Mouse (Mus musculus): ENCODE results near the gene Samm50. TPM values are rescaled to one million over a fixed set of nuclear protein-coding genes. Genes with fewer than 3 reads are reported as not detected.
"Not testable (repeated sequence)": the region's sequence is repeated elsewhere in the genome, so short reads cannot be mapped to it uniquely, and the experiment has no call there.

Samm50 gene
- polyA plus RNA-seq (2015; fragmentation: Nextera tagmentation; extraction: Ambion mirVana), result 83.1 and 89.2 TPM in 2 replicates

DNA sequence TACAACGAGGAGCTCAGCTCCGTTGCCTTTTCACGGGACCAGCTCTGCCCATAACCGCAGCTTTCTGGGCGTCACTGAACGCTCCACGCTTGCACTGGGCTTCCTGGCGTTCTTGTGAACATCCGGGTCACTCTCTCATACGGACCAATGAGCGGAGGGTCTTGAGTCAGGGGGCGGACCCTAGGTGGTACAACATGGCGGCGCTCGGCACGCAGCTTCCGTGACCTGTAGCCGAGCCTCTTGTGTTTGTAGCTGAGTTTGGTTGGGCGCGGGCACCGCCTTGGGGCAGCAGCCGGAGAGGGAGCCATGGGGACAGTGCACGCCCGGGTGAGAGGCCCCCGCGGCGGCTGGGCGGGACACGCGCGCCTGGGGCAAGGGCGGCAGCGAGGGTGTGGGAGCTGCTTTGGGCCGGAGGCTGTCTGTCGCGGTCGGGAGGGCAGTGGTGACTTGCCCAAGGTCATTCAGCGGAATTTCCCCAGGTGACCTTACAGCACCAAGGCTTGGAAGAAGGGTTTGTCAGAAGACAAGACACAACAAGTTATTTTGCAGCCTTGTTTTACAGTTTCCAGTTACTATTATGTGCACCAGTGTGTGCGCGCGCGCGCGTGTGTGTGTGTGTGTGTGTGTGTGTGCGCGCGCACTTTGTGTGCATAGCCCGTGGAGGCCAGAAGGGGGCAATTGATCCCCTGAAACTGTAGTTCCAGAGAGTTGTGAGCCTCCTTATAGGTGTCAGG, at the start of gene Samm50:
Samm50 (plus strand) TSS at position 184 of the 734 bp plus-strand sequence.
- Histone ChIP-seq H3K27me3 (no peaks in the 10 kb centered on the region), H3K4me2 (replicated peaks) (peak within 1 kb of the TSS; percentile 81), H3K36me3 (peaks cover 16% of the 10 kb centered on the region), H3K9me3 (no peaks in the 10 kb centered on the region), H3K4me3 (peak within 1 kb of the TSS; percentile 94), H3K27ac (replicated peaks) (peak within 1 kb of the TSS; percentile 89), H3K4me1 (peaks cover 22% of the 10 kb centered on the region), H3K9ac (replicated peaks) (peak within 1 kb of the TSS; percentile 84)
- ATAC-seq (replicated peaks), result peak; percentile 99
- 3% methylated on average over 48 of the region's 48 CpGs for WGBS

- no peak overlapping the region for H3K4me2 ChIP-seq (replicated peaks)
- 94% methylated on average over 2 of the region's 2 CpGs for WGBS
- H3K36me3 ChIP-seq, result no peaks in the 10 kb centered on the region
- ATAC-seq (replicated peaks), result no peak
- no peaks in the 10 kb centered on the region for H3K9me3 ChIP-seq
- no peak overlapping the region for H3K9ac ChIP-seq (replicated peaks)
- no peak overlapping the region for H3K4me3 ChIP-seq
- no peaks in the 10 kb centered on the region for H3K27me3 ChIP-seq
- no peak overlapping the region for H3K27ac ChIP-seq (replicated peaks)
- no peaks in the 10 kb centered on the region for H3K4me1 ChIP-seq
These were observed 35.9 kb upstream of the Samm50 start for GRCm38 (mm10) chr15:84156158-84156557.

DNA sequence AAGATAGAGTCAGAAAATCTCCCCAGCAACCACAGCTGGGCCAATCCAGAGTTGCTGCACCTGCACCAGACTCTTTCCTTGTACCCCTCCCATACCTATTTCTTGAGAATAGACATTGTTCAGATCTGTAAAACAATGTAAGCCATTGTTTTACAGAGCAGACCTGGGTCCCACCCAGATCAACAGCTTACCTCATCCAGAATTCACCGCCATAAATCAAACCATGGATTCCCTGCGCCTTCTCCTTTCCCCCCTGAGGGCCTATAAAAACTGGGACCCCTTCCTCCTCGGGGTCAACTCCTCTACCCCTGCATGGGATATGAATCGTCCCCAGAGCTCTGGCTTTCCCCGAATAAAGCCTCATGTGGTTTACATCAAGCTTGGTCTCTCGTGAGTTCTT, 34.5 kb upstream of the Samm50 start:
- H3K4me3 ChIP-seq; H3K4me1 ChIP-seq; H3K9me3 ChIP-seq; H3K9ac ChIP-seq (replicated peaks); H3K4me2 ChIP-seq (replicated peaks); H3K36me3 ChIP-seq; H3K27me3 ChIP-seq; H3K27ac ChIP-seq (replicated peaks); ATAC-seq (replicated peaks): not testable (repeated sequence)
- WGBS, result 91% methylated on average over 6 of the region's 6 CpGs

GRCm38 (mm10) chr15:84161871-84162270, 30.2 kb upstream of the Samm50 start:
- Histone ChIP-seq H3K4me2 (replicated peaks) (no peak overlapping the region), H3K27me3 (no peaks in the 10 kb centered on the region), H3K4me1 (peaks cover 2% of the 10 kb centered on the region), H3K36me3 (no peaks in the 10 kb centered on the region), H3K9me3 (no peaks in the 10 kb centered on the region), H3K9ac (replicated peaks) (no peak overlapping the region), H3K27ac (replicated peaks) (no peak overlapping the region), H3K4me3 (no peak overlapping the region)
- 78% methylated on average over 6 of the region's 6 CpGs for WGBS
- ATAC-seq (replicated peaks), result no peak

DNA sequence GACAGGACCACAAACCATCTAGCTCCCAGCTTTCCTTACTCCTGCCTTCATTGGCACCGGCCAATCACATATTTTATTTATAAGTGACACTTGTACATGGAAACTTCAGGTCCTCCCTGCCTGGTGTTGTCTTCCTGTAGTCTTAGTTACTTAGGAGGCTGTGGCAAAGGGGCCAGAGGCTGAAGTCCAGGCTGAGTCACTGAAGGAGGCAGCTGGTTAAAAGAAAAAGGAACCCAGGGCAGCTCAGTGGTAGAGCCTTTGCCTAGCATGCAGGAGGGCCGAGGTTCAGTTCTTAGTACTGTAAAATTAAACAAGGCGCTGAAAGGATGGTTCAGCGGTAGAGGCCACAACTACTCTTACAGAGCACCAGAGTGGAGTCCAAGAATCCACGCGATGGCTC, 25.2 kb upstream of the Samm50 start:
- peak overlapping the region; percentile 79; the same call in 1 of the 2 replicates for H3K27ac ChIP-seq (replicated peaks)

DNA sequence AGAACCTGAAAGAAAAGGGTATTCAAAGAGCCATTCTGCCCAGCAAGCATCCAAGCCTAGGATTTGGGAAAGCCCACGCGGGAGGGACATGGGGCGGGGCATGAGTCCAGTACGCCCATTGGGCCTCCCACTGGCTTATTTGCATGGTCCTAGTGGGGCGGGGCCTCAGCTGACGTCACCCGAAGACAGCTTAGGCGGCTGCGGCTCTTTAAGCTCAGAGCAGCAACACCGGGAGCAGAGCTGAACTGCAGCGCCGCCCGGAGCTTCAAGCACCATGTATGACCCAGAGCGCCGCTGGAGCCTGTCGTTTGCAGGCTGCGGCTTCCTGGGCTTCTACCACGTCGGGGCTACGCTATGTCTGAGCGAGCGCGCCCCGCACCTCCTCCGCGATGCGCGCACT, 24.4 kb upstream of the Samm50 start, which contains the start of gene Pnpla3:
Pnpla3 (plus strand) TSS at position 238 of the 400 bp plus-strand sequence.
- Histone ChIP-seq H3K4me3 (peak within 1 kb of the TSS; percentile 73), H3K27ac (replicated peaks) (peak within 1 kb of the TSS; percentile 79), H3K9me3 (no peaks in the 10 kb centered on the region), H3K9ac (replicated peaks) (peak within 1 kb of the TSS; percentile 68), H3K4me1 (peaks cover 23% of the 10 kb centered on the region), H3K27me3 (no peaks in the 10 kb centered on the region), H3K4me2 (replicated peaks) (peak within 1 kb of the TSS; percentile 98), H3K36me3 (no peaks in the 10 kb centered on the region)
- under 1% methylated on average over 28 of the region's 28 CpGs for WGBS
- ATAC-seq (replicated peaks), result peak; percentile 98

More for the DNA sequence above, 25.2 kb upstream of the Samm50 start:
- Histone ChIP-seq H3K4me3 (no peak overlapping the region), H3K9ac (replicated peaks) (no peak overlapping the region), H3K9me3 (no peaks in the 10 kb centered on the region), H3K4me2 (replicated peaks) (peak overlapping the region; percentile 98; the same call in 1 of the 2 replicates), H3K27me3 (no peaks in the 10 kb centered on the region), H3K36me3 (no peaks in the 10 kb centered on the region), H3K4me1 (peaks cover 23% of the 10 kb centered on the region)
- no peak for ATAC-seq (replicated peaks)
- 70% methylated on average over 6 of the region's 6 CpGs for WGBS

DNA sequence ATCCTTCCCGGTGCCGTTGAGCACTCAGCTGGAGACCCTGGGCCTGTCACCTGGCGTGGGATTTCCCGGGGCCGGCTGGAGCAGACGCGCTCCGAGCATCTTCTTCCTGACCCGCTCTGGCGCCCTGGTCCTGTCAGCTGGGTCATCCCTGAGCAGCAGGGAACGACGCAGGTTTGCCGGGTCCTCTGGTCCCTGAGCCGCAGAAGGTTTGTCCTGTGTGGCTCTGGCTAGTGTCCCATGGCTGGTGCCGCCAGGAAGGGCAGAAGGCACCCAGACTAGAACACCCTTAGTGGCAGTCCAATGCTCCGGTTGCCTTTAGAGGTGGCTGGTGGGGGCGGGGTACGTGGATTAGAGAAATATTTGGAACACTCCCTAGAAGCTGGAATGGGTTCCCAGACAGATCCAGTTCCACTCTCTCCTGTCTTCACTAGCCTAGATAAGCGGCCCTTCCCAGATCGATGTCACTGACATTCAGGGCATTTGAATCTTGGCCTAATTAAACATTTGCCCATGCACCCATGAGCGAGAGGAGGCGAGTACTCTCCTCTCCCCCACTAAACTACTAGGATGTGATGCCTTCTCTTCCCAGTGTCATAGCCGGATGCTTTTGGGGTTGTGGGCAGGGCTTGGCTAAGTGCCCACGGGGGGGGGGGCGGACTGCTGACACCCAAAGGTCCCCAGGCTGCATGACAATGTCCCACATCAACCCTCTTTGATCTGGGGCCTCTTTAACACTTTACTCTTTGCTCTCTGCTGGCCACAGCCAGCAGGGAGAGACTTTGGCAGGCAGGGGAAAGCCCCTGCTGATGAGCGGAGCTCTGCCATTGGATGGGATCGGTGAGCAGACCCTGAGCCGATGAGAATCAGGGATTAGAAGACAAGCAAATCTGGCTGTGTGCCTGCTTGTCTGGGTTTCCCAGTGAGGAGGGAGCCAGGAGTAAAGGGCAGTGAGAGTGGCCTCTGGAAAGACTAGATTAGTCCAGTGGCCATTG, 23.6 kb upstream of the Samm50 start:
- Histone ChIP-seq H3K27ac (replicated peaks) (peak overlapping the region; percentile 79), H3K9me3 (no peaks in the 10 kb centered on the region), H3K9ac (replicated peaks) (peak overlapping the region; percentile 68), H3K4me2 (replicated peaks) (peak overlapping the region; percentile 98), H3K4me3 (peak overlapping the region; percentile 73), H3K4me1 (peaks cover 23% of the 10 kb centered on the region), H3K27me3 (no peaks in the 10 kb centered on the region), H3K36me3 (no peaks in the 10 kb centered on the region)
- ATAC-seq (replicated peaks), result peak; percentile 40; the same call in 1 of the 2 replicates
- WGBS, result under 1% methylated on average over 28 of the region's 28 CpGs

GRCm38 (mm10) chr15:84169511-84169910, 22.5 kb upstream of the Samm50 start:
- Histone ChIP-seq H3K27me3 (no peaks in the 10 kb centered on the region), H3K4me2 (replicated peaks) (no peak overlapping the region), H3K27ac (replicated peaks) (no peak overlapping the region), H3K4me1 (peaks cover 23% of the 10 kb centered on the region), H3K9me3 (no peaks in the 10 kb centered on the region), H3K9ac (replicated peaks) (no peak overlapping the region), H3K4me3 (no peak overlapping the region), H3K36me3 (no peaks in the 10 kb centered on the region)
- 72% methylated on average over 1 of the region's 1 CpGs for WGBS
- no peak for ATAC-seq (replicated peaks)

DNA sequence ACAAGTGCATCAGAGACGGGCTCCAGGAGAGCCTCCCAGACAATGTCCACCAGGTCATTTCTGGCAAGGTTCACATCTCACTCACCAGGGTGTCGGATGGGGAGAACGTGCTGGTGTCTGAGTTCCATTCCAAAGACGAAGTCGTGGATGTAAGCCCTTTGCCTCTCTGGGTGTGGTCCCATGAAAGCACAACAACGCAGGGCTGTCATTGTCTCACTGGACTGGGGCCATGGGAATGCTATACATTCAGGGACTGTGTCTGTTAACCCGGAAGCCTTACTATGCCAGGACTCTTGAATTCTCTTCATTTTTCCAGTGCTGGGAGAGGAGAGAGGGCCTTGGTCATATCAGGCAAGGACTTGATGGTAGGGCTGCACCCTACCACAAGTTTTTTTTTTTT, 20.9 kb upstream of the Samm50 start:
- no peaks in the 10 kb centered on the region for H3K27me3 ChIP-seq

DNA sequence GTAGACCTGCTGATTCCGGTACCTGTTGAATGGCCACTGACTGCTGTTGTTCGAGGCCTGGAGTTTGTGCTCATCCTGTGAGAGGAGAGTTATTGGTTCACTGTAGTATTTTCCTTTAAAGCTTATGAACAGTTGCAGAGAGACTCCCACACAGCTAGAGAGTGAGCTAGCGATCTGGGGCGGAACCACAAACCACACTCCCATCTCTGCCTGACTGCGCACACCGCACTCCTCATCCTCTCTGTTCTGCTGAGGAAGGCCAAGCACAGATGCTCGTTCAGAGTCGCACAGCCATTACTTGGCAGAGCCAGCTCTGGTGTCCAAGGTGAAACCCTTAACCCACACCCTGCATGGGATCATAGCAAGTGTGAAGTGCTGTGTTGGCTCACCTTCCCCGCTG, 13.3 kb upstream of the Samm50 start:
- Histone ChIP-seq H3K4me1 (no peaks in the 10 kb centered on the region), H3K27me3 (no peaks in the 10 kb centered on the region), H3K4me2 (replicated peaks) (no peak overlapping the region), H3K4me3 (no peak overlapping the region), H3K9me3 (no peaks in the 10 kb centered on the region), H3K36me3 (no peaks in the 10 kb centered on the region), H3K27ac (replicated peaks) (no peak overlapping the region), H3K9ac (replicated peaks) (no peak overlapping the region)
- WGBS, result 92% methylated on average over 9 of the region's 9 CpGs
- ATAC-seq (replicated peaks), result no peak

More for the DNA sequence above, 20.9 kb upstream of the Samm50 start:
- H3K9me3 ChIP-seq, result no peaks in the 10 kb centered on the region
- no peak overlapping the region for H3K9ac ChIP-seq (replicated peaks)
- H3K4me2 ChIP-seq (replicated peaks), result no peak overlapping the region
- no peak for ATAC-seq (replicated peaks)
- 81% methylated on average over 7 of the region's 7 CpGs for WGBS
- no peak overlapping the region for H3K27ac ChIP-seq (replicated peaks)
- H3K36me3 ChIP-seq, result no peaks in the 10 kb centered on the region
- H3K4me1 ChIP-seq, result peaks cover 23% of the 10 kb centered on the region
- no peak overlapping the region for H3K4me3 ChIP-seq

DNA sequence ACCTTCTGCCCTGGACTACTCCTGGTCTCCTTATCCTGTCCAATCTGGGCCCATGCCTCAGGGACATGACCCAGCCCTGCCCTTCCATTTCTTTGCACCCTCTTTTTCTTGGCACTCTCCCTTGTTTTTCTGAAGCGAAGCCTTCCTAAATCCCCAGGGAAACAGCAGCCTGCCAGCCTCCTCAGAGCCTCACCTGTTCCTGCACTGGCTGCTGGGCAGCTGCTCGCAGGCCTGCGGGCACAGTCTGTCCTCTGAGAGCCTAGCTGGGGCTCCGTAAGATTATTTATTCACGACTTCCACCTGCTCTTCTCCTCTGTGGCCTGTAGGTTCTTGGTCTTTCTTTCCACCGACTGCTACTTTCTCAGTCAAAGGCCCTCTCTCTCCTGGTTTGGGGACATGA, 10.0 kb upstream of the Samm50 start:
- H3K27me3 ChIP-seq, result no peaks in the 10 kb centered on the region
- no peak overlapping the region for H3K27ac ChIP-seq (replicated peaks)
- no peaks in the 10 kb centered on the region for H3K4me1 ChIP-seq
- H3K9ac ChIP-seq (replicated peaks), result no peak overlapping the region
- 74% methylated on average over 6 of the region's 6 CpGs for WGBS
- no peak overlapping the region for H3K4me2 ChIP-seq (replicated peaks)
- ATAC-seq (replicated peaks), result no peak
- H3K4me3 ChIP-seq, result no peak overlapping the region
- no peaks in the 10 kb centered on the region for H3K36me3 ChIP-seq
- no peaks in the 10 kb centered on the region for H3K9me3 ChIP-seq

DNA sequence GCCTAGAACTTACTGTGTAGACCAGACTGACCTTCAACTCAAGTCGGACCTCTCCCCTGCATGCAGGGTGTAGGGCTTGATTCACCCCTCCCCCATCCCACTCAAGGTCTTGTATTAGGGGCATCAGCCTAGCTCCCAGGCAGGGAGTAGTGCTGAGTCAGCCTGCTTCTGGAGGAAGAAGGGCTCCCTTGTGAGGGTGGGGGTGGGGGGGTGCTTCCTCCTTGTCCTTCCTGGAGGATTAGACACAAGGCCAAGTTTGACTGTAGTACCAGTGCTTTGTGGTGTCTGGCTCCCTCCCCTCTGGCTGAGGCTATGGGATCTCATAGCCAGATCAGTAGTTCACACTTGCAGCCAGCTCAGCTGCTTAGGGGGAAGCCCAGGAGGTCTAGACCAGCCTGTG, 8.1 kb upstream of the Samm50 start:
- Histone ChIP-seq H3K4me1 (no peaks in the 10 kb centered on the region), H3K27me3 (no peaks in the 10 kb centered on the region), H3K36me3 (no peaks in the 10 kb centered on the region), H3K4me2 (replicated peaks) (no peak overlapping the region), H3K9ac (replicated peaks) (no peak overlapping the region), H3K4me3 (no peak overlapping the region), H3K27ac (replicated peaks) (no peak overlapping the region), H3K9me3 (no peaks in the 10 kb centered on the region)
- ATAC-seq (replicated peaks), result no peak
- 59% methylated on average over 1 of the region's 1 CpGs for WGBS
